Mouse (Mus musculus) testis, adult 2 months (tissue): ENCODE measurements around the gene Auh. TPM values are rescaled to one million over a fixed set of nuclear protein-coding genes. Genes with fewer than 3 reads are reported as not detected.

ENCODE experiments used
- H3K27ac ChIP-seq: fragments of 200-500 bp; 2 replicates; pipeline ENCODE4 v1.5.1; 2012; ENCODE audit warnings: low read depth, low read length; ENCODE audit not compliant: control insufficient read depth, insufficient read depth
- H3K27me3 ChIP-seq: fragments of 200-500 bp; 2 replicates; pipeline ENCODE4 v1.6.1; 2012; ENCODE audit warnings: mild to moderate bottlenecking, low read length, moderate library complexity; ENCODE audit not compliant: control insufficient read depth, insufficient read depth
- H3K36me3 ChIP-seq: fragments of 200-500 bp; 2 replicates; pipeline ENCODE4 v1.6.1; 2012; ENCODE audit warnings: mild to moderate bottlenecking, low read length; ENCODE audit not compliant: control insufficient read depth, insufficient read depth
- H3K4me1 ChIP-seq: fragments of 200-500 bp; 2 replicates; pipeline ENCODE4 v1.6.1; 2012; ENCODE audit warnings: low read length; ENCODE audit not compliant: control insufficient read depth, insufficient read depth
- H3K4me3 ChIP-seq: fragments of 200-500 bp; 2 replicates; pipeline ENCODE4 v1.5.1; 2012; ENCODE audit warnings: low read depth, mild to moderate bottlenecking, low read length, moderate library complexity, mixed read lengths; ENCODE audit not compliant: control insufficient read depth
- CTCF ChIP-seq: fragments of 200-500 bp; IDR thresholded peaks from 2 replicates; pipeline ENCODE4 v1.5.1; 2012; ENCODE audit warnings: low read depth, mild to moderate bottlenecking, inconsistent platforms, low read length, moderate library complexity; ENCODE audit not compliant: control insufficient read depth, insufficient read depth, insufficient replicate concordance
- POLR2A ChIP-seq: fragments of 200-500 bp; IDR thresholded peaks from 2 replicates; pipeline ENCODE4 v1.6.1; 2012; ENCODE audit warnings: low read depth, mild to moderate bottlenecking, inconsistent platforms, low read length, moderate library complexity; ENCODE audit not compliant: control insufficient read depth
- polyA plus RNA-seq: library from polyadenylated mRNA; depleted of rRNA; stranded (reverse); fragments of >200 nt; gene quantifications from 2 replicates; pipeline ENCODE4 v1.2.3, GENCODE M21; 2012; rRNA removed

The Auh gene
- polyA plus RNA-seq, 1 experiment, result 6.1 TPM

DNA sequence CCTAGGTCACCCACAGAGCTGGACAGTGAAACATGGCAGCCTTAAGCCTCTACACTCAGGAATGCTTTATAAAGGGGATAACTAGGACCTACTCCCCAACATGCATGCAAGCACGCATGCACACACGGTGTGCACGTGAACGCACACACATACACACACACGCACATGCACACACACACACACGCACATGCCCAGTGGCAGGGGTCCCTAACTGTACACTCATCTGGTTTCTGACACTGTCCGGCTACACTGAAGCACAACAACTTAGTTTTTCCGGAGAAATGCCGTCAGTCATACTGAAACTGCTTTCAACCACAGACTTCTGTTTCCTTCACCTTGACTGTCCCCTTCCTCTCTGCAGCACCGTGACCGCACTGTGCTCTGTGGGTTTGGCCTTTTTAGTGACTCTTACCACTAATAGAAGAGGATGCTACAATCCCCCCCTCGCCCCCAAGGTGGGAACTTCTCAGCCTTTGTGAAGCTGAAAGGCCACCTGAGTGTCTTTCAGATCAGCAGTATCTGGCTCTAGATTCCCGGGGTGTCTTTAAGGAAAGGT lies 136.0 kb downstream of the Auh start:
- no peaks in the 10 kb centered on the region for H3K36me3 ChIP-seq
- no peak overlapping the region for H3K4me3 ChIP-seq
- TF ChIP-seq CTCF (no peak), POLR2A (no peak)
- peaks cover 5% of the 10 kb centered on the region; the same call in 1 of the 2 replicates for H3K4me1 ChIP-seq
- H3K27ac ChIP-seq, result no peak overlapping the region
- no peaks in the 10 kb centered on the region for H3K27me3 ChIP-seq

DNA sequence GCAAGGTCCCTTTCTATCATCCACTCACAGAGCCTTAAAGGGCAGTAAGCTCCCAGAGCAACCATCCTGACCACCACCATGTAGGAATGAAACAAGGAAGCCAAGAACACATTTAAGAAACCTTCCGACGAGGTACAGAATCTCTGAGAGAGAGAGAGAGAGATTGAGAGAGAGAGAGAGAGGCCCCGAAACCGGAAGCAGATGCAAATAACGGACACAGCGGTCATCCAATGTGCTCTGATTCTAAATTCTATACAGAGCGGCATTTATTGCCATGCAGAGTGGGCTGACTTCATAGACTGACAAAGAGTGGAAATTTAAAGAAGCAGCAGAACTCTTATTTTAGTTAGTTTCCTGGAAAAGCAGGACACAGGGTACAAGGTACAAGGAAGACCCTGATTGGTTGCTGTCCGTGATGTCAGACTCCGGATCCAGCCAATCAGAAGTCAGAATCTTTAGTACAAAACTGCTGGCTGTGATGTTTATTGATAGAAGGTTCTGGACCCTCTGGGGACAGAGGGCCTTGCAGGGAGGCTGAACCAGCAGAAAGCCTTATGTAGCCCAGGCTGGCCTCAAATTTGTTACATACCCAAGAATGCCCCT lies 137.1 kb downstream of the Auh start:
- no peaks in the 10 kb centered on the region for H3K36me3 ChIP-seq
- no peaks in the 10 kb centered on the region for H3K27me3 ChIP-seq
- peak overlapping the region; percentile 63 for H3K4me3 ChIP-seq
- TF ChIP-seq POLR2A (no peak), CTCF (no peak)
- no peak overlapping the region; the same call in 1 of the 2 replicates for H3K27ac ChIP-seq
- peaks cover 2% of the 10 kb centered on the region; the same call in 1 of the 2 replicates for H3K4me1 ChIP-seq

DNA sequence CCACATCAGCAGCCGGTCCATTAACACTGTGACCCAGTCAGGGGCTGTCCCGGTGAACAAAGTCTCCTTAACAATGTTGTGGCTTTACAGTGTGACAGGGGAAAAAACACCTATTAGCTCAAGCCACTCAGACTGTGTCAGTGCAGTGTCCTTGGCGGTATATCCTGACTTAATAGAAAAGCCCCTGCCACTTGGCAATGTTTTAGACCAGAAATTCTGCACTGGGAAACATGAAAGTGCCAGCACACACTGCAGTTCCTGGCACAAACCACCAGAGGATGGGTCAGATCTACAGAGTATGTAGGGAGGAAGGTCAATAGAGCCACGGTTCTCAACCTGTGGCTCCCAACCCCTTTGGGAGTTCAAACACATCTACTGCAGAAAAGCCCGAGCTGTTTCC lies 138.6 kb downstream of the Auh start:
- peaks cover 2% of the 10 kb centered on the region; the same call in 1 of the 2 replicates for H3K4me1 ChIP-seq
- H3K36me3 ChIP-seq, result no peaks in the 10 kb centered on the region
- TF ChIP-seq CTCF (no peak), POLR2A (no peak)
- H3K27ac ChIP-seq, result no peak overlapping the region
- H3K4me3 ChIP-seq, result no peak overlapping the region
- no peaks in the 10 kb centered on the region for H3K27me3 ChIP-seq

Other genes with a start within 250 kb of the Auh start
- 1.6 and 1.8 TPM in 2 replicates for gene Nfil3, start 51.4 kb upstream of the Auh start, polyA plus RNA-seq